Mouse (Mus musculus): Measurements from ENCODE around the gene Bzw1. TPM values are rescaled to one million over a fixed set of nuclear protein-coding genes. Genes with fewer than 3 reads are reported as not detected.

Bzw1 gene
- total RNA-seq, 2 experiments from 2014 or later: 303 to 314 TPM

DNA sequence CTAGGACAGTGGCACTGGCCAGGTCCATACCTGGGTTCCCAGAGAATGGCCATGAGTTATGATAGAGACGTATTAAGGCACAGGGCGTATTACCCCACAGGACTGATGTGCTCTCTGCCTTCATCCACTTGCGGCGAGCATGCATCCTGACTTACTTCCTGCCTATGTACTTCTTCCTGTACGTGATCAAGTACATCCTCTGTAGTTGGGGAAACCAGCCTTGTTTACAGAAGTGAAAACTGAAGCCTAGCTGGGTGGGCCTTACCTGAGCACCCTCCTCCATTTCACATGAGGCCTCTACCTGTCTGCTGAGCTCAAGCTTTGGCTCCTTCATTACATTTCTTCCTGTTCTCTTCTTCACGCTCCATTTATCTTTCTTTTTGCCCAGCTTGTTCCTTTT lies 61.6 kb downstream of the Bzw1 start:
- no peak for DNase-seq
- intact Hi-C loops (cut with DNase I): no loop called here

Other genes starting within 250 kb of the Bzw1 start
- 10 to 100 TPM; 18.3 to 23.4 TPM for gene Aox4, start 182.5 kb upstream of the Bzw1 start, total RNA-seq (2021)
- not detected for gene Aox2, start 114.6 kb upstream of the Bzw1 start, total RNA-seq (2021)
- 100 to 1,000 TPM; 103 TPM for gene Clk1, start 31.2 kb downstream of the Bzw1 start, total RNA-seq (2021)
- 10 to 100 TPM; 27.3 to 32.4 TPM for gene Nif3l1, start 52.3 kb downstream of the Bzw1 start, total RNA-seq (2021)
- gene Ppil3, start 52.6 kb downstream of the Bzw1 start, total RNA-seq (2021): 10 to 100 TPM; 38.8 to 39.5 TPM
- 10 to 100 TPM; 20.9 to 23.7 TPM for gene Orc2, start 112.2 kb downstream of the Bzw1 start, total RNA-seq (2021)
- gene Fam126b, start 193.4 kb downstream of the Bzw1 start, total RNA-seq (2021): 10 to 100 TPM; 32.5 to 35.2 TPM
- gene Ndufb3, start 193.5 kb downstream of the Bzw1 start, total RNA-seq (2021): 10 to 100 TPM; 76.6 to 83.9 TPM